Mouse (Mus musculus) cerebellum, adult 18-20 months (tissue): ENCODE measurements around the gene Mov10l1.

Source experiments
- DNase-seq, 2 experiments: peaks; one replicate each; pipeline ENCODE4 v3.0.0; 2021

The Mov10l1 gene

DNA sequence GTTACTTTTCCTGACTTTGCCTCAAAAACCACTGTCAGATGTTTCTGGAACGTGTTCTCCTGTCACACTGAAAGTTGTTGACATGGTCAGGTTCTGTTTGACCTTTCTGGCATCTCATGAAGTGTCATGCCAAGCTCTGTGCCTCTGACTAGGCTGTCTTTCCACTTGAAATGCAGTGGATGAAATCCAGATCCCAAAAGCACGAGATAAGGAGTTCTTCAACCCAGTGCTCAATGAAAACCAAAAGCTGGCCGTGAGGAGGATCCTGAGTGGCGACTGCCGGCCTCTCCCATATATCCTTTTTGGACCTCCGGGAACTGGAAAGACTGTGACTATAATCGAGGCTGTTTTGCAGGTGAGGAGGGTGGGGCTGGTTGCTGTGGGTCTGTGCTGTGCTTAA, 37.4 kb downstream of the Mov10l1 start:
- DNase-seq = no peak

DNA sequence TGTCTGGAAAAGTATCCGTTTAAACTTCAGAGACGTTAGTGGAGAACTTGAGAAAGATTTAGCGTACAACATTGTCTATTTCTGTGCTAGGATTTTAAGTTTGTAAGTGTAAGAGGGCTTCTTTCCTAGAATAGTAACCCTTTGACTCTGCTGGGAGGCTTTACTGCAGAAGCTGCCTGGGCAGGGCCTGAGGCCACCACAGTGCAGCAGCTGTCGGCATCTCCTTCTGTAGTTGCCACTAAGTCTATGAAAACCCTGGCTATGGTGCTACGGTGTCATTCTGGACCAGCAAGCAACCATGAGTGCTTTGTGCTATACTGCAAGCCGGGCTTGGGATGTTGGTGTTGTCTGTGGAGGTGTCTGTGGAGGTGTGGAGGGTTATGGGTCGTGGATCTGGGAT, 37.8 kb downstream of the Mov10l1 start:
- DNase-seq = no peak

DNA sequence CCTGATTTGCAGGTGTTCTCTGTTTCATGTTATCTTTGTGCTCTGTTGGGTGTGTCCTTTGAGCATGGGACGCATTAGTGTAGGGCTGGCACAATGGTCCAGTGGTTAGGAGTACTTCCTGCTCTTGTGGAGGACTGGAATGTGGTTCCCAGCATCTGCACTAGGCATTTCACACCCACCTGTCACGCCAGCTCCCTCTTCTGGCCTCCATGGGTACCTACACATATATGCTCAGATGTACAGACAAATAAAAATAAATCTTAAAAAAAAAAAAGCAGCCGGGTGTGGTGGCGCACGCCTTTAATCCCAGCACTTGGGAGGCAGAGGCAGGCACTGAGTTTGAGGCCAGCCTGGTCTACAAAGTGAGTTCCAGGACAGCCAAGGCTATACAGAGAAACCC, 61.7 kb downstream of the Mov10l1 start:
- DNase-seq = no peak

DNA sequence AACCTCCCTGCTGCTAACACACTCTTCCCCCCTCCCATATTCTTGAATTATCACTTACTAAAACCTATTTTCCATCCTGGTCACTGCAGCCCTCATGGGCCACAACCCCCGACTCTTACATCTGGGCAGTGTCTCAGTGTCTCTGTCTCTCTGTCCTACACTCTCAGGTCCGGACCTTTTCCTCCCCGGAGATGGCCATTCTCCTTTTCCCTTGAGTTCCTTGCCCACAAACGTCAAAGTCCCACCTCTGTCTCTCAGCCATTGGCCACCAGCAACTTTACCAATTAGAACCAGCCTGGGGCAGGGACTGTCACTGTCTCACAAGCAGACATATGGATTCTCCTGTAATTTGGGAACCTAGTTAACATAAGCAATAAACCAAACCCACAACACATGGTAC, 63.6 kb downstream of the Mov10l1 start:
- DNase-seq = no peak

DNA sequence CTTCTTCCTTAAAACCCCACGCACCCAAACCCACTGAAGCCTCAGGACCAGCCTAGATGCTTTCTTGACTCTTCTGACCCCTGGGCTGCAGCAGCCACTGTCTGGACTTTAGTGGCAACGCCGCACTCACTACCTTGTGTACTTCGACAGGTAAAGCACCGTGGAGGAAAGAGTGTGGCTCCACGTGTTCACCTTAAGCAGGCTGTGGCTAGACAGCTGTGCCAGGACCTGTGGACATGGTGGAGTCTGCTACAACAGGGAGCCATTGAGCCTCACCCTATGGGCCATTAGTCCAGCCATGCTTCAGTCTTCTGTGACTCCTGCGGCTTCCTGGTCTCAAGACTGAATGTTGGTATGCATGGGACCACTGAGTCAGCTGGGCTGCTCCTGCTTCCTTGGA, 72.0 kb downstream of the Mov10l1 start:
- DNase-seq = no peak

DNA sequence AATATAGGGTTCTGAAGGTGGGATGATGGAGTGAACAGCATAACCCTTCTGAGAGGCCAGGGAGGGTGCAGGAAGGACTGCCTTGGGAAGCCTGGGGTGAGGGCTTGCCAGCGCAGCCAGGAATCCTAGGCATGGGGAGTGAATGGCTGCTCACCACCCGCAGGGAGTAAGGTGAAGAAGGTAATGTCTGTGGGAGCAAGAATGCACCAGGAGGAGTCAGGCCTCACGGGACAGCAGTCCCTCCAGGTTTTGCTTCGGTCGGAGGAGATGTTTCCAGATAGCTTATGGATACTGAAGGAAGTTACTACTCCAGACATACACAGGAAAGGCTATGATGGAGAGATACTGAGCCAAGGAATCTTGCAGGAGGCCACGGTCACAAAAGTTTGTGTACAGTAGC, 76.0 kb downstream of the Mov10l1 start:
- DNase-seq = peak in 1 of 2 experiments; percentile 22

DNA sequence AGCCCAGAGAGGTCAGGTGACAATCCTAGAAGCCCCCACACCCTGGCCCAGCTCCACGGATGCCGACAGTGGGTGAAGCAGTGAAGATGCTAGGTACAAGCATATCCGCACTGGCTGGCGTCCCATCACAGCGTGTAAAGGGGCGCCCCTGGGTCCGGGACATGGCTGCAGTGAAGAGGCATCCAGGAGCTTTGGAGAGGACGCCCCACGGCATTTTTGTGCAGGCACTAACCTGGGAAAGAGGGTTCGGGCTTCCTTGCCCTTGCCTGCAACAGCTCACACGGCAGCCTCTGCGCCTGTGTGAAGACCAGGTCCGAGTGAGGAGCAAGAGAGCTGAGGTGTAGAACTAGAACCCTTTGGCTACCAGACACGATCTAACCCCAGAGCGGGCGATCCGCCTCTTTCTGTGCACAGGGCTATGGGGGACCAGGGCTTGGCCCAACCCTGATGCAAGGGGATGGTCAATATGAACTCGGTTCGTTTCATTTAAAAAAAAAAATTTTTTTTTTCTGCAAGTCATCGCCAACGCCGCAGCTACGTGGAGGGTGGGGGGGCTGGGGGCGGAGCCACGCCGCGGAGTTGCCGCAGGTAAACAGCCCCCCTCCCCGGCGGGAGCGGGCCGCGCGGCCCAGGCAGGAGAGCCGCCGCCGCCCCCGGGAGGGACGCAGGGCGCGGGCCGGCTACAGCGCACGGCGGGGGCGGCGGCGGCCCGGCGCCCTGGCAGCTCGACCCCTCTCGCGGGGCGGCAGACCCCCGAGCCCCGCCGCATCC, 76.6 kb downstream of the Mov10l1 start, which contains the start of gene Panx2:
Gene Panx2, plus strand, starts transcription at position 574 of the 771 bp plus-strand sequence.
- peak; percentile 61 to 70 for DNase-seq

DNA sequence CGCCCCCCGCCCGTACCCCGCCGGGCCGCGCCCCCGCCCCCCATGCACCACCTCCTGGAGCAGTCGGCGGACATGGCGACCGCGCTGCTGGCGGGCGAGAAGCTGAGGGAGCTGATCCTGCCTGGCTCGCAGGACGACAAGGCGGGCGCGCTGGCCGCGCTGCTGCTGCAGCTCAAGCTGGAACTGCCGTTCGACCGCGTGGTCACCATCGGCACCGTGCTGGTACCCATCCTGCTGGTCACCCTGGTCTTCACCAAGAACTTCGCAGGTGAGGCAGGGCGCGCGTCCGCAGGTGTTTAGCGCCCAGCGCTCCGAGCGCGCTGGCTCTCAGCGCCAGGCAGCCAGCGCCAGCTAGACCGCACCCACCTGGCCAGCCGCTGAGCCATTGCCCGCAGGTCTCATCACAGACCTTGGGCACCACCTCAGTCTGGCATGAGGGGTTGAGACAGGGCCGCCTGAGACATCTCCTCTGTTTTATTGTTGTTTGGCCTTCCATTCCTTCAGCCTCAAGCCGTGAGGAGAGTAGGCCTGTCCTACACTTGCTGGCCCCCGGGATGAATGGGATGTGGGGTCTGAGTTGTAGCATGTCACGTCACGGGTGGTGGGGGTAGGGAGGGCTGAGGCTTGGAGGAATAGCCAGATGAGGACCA, 77.4 kb downstream of the Mov10l1 start:
- DNase-seq = peak; percentile 58 to 72

DNA sequence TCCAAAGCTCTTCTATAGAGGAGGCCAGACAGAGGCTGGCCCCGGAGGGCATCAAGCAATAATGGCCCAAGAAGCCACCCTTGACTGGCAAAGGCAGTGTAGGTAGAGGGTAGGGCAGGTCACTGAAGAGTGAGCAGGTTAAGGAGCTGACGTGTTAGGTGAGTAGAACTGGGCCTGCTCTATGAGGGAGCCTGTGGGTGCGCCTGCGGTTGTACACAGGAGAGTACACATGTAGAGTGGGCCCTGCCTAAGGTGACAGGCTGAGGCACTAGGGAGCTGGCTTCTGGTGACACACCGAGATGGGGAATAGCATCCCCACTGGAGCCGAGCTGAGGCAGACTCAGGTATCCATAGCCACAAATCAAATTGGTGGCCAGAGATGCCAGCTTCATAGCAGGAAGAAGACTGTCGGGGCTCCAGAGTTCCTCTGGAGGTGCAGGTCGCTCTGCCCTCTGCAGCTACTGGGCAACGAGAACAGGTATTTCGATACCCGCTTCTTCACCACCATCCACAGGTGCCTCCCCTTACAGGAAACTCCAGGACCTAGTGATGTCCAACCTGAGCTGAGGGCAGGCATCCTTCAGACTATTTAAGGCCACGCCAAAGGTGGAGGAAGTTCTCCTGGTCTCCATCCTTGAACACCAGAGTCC, 78.2 kb downstream of the Mov10l1 start:
- DNase-seq = peak; percentile 24 to 46

DNA sequence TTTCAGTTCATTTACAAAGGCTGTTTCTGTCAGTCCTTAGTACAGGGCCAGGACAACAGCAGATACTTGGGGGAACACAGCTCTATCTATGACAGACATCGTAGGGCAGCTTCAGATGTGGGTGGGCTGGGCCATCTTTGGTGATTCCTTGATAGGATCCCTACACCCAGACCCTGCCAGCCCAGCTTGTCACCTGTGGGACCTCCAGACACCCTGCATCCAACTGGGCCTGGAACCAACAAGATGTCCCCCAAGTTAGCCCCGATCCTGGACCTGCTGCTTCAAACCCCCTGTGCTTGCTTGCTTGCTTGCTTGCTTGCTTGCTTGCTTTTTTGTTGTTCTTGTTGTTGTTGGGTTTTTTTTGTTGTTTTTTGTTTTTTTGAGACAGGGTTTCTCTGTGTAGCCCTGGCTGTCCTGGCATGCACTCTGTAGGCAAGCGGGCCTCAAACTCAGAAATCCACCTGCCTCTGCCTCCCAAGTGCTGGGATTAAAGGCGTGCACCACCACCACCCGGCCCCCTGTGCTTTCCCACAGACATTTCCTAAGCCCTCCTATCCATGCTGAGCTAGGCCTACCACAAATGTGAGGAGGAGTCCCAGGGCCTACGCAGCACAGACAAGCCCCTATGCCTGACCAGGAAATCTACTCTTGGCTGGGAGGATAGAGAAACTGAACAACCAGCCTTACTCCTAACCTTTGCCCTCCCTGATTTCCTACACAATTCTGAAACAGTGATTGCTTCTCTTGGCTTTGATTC, 79.2 kb downstream of the Mov10l1 start:
- no peak for DNase-seq

DNA sequence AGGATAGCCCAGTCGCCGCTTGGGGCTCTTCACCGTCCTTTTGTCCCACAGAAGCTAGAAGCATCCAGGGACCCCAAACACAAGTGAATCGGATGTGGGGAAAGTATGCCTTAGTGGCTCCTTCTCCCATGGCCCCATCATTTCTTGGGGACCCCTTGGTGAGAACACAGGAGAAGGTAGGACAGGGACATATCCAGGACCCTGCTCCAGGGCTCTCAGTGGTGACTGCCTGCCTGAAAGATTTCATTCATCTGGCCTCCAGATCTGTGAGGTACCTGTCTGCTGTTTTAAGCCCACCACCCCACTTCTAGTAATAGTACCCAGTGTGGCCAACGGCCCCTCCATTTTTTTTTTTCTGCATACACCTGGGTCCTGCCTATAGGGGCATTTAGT, 79.8 kb downstream of the Mov10l1 start:
- no peak for DNase-seq

DNA sequence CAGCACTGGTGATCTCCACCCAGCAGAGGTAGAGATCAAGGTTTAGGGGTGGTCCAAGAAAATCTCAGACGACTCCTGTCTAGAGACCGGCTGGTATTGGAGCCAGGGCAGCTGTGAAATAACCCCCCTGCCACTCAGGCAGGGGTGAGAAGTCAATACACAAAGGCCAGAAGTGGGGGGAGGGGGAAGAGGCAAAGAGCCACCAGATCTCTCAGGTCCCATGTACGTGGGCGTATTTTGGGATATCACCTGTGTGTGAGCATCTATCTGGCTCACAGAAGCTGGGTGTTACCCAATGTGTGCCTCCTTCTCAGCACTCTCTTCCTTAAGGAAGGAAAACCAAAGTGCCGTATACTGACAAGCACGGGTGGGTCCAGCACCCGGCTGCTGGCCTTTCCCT, 80.3 kb downstream of the Mov10l1 start:
- peak in 1 of 2 experiments; percentile 37 for DNase-seq

DNA sequence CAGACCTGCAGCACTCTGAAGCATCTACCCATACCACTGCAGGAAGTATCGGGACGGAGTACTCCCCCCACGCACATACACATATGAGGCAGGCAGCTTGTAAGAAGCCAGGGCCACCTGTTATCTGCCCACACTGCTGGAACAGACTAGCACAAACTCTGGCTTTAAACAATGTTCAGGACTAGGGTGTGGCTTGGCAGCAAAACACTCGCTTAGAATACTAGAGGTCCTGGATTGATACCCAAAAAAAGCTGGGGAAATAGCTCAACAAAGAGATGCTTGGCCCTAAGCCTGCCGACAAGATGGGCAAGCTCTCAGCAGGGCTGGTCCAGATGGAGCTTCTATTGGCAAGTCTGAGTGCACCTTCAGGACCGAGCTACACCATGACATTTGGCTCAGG, 80.8 kb downstream of the Mov10l1 start:
- DNase-seq = peak; percentile 79 to 85

DNA sequence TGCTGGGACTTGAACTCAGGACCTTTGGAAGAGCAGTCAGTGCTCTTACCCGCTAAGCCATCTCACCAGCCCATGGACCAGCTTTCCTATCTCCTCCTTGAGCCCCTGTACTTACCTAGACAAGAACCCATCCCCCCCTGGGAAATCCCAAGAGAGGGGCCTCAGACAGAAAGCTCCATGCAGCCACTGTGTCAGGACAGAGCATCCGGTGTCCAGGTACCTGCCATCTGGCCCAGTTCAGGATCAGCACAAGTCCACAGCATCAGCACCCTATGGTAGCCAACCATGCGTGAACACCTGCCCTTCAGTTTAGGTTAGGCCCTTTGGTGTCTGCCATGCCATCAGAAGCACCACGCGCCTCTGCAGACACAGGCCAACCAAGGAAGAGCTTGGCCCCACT, 82.2 kb downstream of the Mov10l1 start:
- DNase-seq = peak in 1 of 2 experiments; percentile 21

DNA sequence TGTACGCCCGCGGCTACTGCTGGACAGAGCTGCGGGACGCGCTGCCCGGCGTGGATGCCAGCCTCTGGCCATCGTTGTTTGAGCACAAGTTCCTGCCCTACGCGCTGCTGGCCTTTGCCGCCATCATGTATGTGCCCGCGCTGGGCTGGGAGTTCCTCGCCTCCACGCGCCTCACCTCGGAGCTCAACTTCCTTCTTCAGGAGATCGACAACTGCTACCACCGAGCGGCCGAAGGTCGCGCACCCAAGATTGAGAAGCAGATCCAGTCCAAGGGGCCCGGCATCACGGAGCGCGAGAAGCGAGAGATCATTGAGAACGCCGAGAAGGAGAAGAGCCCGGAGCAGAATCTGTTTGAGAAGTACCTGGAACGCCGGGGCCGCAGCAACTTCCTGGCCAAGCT, 84.9 kb downstream of the Mov10l1 start:
- DNase-seq = peak in 1 of 2 experiments; percentile 27

DNA sequence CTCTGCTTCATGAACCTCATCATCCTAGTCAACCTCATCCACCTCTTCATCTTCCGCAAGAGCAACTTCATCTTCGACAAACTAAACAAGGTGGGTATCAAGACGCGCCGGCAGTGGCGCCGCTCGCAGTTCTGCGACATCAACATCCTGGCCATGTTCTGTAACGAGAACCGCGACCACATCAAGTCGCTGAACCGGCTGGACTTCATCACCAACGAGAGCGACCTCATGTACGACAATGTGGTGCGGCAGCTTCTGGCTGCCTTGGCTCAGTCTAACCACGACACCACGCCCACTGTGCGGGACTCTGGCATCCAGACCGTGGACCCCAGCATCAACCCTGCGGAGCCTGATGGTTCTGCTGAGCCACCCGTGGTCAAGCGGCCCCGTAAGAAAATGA, 85.5 kb downstream of the Mov10l1 start:
- no peak for DNase-seq

DNA sequence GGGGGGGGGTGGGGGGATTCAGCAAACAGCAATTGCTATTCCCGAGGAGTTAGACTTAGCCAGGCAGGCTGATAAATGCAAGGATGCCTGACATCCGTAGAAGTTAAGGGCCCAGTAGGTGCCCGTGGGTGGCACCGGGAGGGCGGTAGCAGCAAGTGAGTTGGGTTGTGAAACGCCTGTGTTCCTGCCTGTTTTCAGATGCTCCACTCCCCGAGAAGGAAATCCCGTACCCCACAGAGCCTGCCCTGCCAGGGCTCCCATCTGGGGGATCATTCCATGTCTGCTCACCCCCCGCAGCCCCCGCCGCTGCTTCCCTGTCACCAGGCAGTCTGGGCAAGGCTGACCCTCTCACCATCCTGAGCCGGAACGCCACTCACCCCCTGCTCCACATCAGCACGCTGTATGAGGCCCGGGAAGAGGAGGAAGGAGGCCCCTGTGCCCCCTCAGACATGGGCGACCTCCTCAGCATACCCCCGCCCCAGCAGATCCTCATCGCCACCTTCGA, 86.7 kb downstream of the Mov10l1 start:
- peak in 1 of 2 experiments; percentile 10 for DNase-seq

DNA sequence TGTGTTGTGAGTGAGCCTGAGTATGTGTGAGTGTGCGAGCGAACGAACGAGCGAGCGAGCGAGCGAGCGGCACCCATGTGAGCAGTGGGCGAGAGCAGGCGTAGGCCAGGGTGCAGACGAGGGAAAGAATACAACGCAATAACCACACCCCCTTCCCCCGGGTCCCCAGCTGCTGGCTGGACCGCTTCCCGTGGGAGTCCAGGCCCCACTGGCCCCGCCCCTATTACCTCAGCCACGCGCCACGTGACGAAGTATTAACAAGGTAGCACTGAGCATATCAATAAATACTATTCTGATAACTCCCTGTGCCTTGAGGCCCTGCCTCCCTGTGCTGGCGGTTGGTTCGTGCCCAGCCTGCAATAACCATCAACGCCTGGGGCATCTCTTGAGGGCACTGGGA, 87.9 kb downstream of the Mov10l1 start:
- peak in 1 of 2 experiments; percentile 17 for DNase-seq

DNA sequence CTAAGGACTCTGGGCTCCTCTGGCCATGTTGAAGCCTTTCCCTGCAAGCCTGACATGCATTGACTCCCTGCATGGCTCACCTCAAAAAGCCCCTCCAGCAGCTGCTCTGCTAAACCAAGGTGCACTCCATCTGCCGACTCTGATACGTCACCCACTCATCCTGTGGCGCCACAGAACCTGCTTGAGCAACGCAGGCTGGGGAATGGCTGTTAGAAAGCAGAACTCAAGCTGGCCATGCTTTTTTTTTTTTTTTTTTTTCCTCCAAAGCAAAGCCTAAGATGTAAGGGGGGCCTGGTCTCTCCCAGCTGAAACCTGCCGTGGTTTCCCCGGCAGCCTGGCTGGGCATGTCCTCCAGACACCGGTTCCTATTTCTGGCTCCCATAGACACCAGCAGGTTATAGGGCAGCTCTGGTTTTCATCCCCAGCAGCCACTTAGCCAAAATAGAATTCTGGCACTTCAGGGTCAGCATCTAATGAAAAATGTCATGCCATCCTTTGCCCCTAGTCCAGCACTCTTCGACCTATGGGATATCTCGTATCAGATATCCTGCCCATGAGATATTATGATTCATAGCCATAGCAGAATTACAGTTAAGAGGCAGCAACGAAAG, 91.4 kb downstream of the Mov10l1 start:
- DNase-seq = no peak

DNA sequence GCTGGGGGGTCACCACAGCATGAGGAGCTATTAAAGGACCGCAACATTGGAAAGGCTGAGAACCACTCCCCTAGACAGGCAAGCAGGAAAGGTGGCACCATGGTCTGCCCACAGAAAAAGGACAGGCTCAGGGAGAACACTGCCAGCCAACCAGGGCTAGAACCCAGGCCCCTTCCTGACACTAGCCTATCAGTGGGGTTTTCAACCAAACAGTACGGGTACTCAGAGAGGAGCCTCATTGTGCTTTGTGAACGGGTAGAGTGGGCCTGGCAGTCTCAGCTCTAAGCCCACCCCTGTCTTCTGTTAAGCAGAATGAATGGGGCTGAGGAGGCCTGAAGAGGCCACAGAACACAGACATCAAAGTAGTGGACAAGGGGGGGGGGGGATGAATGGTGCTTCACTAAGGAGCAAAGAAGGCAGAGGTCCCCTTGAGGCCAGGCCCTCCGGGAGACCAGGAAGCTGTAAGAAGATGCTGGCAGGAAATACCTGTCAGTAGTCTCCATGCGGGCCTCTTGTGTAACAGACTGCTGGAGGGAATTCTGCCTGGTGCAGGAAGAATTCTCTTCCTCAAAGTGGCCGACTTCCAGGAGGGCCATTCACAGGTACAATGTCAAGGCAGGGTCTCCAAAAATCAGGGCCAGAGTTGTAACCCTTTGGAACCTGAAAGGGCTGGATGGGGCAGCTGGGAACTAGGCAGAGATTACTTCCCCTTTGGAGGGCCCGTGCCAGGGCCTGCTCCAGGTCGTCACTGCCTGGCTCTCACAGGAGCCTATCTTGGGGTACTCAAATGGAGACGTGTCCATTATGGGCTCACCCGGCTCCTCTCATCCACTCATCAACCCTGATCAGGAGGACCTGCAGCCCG, 92.1 kb downstream of the Mov10l1 start, which contains the start of gene Trabd:
Gene Trabd, plus strand, starts transcription at position 512 of the 865 bp plus-strand sequence.
- no peak for DNase-seq

DNA sequence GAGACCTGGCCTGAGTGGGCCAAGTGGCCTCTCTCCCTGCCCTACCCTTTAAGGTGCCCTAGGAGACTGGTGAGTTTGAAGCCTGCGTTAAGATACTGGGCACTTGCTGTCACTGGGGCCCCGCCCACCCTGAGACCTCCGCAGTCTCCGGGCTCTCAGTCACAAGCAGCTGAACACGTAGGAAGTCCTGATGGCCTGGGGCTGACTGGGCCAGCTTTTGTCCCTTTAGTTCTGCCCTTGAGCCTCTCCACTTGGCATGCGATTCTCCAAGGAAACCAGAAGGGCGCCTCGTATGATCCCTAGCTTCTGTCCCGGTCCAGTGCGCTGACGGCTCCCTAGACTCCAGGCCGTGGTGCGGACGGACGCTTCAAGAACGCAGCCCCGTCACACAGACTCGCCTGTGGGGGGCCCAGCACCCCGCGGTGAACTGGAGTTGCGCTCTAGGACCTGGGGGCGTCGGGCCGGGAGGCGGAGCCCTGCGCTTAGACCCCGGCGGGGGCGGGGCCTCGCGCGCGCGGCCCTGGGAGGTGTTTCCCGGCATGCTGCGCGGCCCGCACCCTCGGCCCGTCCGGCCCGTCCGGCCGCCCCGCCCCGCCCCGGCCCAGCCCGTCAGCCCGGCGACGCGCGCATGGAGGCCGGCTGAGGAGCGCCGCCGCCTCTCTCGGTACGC, 92.9 kb downstream of the Mov10l1 start:
- peak; percentile 79 to 89 for DNase-seq
